Mouse (Mus musculus) cerebellum, adult 8-10 months (tissue): ENCODE data around the gene Ubap1l.

ENCODE experiments used
- DNase-seq: peaks from one replicate; pipeline ENCODE4 v3.0.0; 2022

The Ubap1l gene

DNA sequence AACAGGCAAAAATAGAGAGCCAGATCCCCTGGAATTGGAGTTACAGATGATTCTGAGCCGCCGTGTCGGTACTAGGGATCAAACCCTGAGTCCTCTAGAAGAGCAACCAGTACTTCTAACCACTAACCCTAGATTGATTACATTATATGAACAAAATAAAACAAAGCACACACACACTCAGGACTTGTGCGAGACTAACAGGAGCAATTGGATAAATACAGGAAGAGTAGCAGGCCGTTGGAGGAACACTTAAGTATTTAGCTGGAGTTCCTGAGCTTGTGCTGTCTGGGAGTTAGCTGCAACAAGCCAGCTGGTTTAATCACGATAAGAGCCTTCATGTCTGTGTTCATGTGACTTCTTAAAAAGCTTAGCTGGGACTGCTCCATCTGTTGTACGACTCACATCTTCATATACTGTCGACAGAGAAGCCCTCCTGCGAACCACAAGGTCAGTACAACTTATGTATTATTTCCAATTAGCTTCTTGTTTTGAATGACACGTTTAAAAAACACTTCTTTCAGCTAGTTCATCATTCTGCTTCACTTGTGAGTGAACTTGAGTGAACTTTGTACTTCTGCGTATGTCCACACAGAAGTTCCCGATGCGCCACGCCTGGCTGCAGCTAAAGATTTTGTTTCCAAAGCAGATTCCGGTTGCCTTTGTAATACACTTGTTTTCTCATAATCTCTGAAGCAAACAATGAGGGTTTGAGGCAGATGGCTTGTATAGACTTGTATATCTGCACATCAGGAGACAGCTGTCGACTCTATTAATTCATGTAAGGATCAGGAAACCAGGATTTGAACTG is at the start of gene Ubap1l:
Ubap1l (plus strand) TSS at position 401 of the 808 bp plus-strand sequence.
- no peak for DNase-seq

DNA sequence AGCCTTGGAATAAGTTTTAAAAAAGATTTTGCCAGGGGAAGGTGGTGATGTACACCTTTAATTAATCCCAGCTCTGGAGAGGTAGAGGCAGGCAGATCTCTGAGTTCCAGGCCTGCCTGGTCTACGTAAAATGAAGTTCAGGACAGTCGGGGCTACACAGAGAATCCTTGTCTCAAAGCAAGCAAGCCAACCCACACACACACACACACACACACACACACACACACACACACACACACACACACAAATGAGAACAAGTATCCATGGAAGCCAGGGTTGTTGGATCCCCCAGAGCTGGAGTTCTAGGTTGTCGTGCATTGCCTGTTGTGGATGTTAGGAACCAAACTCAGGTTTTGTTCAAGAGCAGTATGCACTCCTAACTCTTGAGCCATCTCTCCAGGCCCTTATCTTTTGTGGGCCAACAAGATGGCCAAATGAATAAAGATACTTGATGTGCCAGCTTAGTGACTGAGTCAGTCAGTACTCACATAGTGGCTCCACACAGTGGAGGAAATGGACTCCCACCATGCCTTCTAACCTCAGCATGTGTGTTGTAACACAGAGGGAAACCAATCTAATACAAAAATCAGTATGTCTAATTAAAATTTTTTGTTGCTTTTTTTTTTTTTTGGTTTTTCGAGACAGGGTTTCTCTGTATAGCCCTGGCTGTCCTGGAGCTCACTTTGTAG is 48.0 kb upstream of the Ubap1l start:
- DNase-seq, result no peak

DNA sequence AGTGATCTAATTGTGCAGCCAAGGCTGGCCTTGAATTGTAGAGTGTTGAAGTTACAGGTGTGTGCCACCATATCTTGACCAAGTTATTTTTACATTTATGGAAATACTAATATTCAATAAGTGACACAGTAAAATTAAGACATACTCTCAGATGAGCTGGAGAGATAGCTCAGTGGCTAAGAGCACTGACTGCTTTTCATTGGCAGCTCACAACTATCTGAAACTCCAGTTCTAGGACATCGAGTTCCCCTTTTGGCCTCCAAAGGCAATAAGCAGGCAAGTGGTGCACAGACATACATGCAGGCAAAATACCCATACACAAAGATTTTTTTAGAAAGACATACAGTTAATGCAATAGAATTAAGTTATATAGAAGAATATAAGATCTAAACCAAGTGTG is 47.0 kb upstream of the Ubap1l start:
- DNase-seq, result no peak

DNA sequence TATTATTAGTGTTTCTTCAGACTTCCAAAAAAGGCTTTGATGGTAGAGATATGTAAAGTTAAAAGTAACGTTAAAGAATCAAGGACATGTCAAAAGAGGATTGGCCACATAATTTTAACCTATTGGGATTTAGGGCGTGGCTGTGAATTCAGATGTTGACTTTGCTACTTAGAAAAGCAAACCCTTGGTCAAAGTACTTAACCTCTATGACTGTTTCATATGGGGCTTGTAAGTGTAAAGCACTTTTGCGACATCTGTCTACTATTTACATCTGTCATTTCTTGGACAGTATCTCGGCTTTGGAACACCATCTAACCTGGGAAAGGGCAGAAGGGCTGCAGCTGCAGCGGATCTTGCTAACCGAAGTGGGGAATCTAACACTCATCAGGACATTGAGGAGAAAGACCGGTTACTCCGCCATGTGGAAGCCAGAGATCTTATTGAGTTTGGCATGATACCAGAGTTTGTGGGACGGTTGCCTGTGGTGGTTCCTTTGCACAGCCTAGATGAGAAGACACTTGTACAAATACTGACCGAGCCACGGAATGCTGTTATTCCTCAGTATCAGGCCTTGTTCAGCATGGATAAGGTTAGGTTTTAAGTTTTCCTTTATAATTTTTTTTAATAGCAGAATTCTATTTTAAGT is 38.5 kb upstream of the Ubap1l start:
- DNase-seq, result no peak

DNA sequence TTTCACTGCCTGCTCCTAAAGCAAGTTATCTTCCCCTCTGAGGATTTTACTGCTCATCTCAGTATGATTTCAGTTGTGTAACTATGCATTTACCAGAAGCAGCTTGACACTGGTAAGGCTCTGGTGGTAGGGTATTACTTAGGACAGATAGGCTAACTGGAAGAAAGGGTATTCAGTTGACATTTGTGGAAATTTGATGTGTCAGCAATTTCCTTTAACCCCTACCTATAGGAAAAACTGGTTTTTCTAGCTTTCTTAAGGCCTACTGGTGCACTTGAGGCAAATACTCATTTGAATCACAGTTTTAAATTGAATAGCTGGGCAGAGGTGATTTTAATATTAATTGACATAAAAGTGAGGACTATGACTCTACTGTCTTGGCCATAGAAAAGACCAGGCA is 34.9 kb upstream of the Ubap1l start:
- DNase-seq, result no peak

DNA sequence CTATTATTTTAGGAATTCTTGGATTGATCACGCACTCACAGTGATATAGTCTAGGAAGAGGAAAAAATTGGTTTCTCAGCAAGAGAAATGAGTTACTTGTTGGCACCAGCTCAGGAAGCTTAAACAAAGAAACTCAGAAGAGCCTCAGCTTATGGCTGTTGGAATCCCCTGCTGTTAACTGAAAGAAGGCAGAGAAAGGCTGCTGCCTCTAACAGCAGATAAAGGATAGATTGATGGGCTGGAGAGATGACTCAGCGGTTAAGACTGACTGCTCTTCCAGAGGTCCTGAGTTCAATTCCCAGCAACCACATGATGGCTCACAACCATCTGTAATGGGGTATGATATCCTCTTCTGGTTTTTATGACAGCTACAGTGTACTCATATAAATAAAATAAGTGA is 33.5 kb upstream of the Ubap1l start:
- no peak for DNase-seq

DNA sequence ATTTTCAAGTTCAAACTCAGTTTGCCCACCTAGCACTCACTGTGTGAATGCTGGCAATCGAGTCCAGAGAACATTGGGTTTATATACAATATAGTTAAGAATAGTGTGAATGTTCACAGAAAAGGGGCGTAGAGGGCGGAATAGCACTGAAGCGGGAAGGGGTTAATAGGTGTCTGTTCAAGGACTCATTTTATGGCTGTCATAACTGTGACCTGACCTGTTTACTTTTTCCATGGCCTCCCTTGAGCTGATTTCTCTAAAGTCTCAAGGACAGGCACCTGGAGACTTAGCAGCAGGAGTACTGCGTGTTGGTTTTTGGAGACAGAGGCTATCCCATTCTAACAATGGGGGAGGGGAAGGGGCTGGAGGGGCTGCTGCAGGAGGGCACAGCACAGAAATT is 26.9 kb upstream of the Ubap1l start:
- DNase-seq, result no peak

DNA sequence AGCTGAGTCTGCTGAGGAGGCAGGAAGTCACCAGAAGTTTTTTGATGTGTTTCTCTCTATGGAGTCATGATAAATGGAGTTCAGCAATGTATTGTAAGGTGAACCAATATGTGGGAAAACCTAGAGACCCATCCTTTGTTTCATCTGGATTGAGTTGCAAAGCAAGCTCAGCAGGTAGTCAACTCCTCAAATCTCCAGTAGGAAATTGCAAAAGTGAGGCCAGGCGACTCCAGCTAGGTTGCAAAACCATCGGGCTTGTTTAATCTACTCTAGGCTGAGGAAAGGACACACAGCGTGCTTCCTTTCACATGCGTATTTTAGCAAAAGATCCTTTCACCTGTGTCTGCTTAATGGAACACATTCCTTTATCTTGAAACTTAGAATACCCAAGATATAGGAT is 21.7 kb upstream of the Ubap1l start:
- DNase-seq, result no peak

DNA sequence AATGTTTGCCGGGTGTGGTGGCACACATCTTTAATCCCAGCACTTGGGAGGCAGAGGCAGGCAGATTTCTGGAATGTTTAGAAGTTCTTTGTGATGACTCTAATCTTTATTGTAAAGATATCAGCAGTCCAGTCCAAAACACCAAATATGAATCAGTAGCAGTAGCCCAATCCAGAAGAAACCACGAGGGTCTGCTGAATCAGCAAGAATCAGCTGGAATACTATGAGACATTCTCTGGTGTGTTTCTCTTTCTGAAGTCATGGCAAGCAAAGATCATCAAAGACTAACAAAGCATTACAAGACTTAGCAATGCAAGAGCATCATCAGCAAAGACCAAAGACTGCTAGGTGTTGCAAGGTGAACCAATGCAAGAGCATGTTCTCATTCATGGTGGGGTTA is 20.4 kb upstream of the Ubap1l start:
- no peak for DNase-seq

DNA sequence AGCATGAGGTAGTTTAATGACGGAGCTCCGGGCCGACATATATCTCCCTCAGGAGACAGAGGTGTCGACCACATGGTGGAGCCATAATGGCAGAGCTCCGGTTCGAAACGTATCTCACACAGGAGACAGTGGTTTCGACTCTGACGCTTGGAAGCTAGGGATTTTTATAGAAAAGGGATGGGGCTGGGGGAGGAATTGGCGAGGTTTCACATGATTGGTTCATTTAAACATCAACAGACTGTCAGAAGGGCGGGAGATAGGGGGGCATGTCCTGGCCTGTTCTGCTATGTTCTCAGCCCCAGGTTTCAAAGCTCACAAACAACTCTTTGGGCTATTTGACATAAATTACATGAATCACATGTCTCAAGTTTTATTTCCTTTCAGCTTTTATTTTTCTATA is 15.4 kb upstream of the Ubap1l start:
- DNase-seq, result peak; percentile 13

DNA sequence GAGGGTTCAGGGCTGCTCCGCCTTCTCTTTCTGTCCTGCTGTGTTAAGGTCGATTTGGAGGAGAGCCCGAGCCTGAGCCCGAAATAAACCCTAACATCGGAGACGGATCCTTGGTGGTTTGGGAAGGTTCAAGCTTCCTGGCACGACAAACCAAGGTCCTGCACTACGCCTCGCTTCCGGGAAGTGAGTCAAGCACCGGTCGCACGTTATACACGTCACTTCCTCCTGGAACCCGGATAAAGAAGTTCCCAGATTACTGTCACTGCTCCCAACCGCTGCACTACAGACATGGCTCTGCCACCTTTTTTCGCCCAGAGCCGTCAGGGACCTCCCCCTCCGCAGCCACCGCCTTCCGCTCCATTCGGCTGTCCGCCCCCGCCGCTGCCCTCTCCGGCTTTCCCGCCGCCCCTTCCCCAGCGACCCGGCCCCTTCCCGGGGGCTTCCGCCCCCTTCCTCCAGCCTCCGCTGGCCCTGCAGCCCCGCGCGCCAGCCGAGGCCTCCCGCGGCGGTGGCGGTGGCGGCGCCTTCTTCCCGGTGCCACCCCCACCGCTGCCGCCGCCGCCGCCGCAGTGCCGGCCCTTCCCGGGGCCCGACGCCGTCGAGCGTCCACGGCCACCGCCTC is 14.9 kb upstream of the Ubap1l start, which contains the start of gene Pdcd7:
Pdcd7 (plus strand) TSS at position 251 of the 622 bp plus-strand sequence.
- DNase-seq, result peak; percentile 94

DNA sequence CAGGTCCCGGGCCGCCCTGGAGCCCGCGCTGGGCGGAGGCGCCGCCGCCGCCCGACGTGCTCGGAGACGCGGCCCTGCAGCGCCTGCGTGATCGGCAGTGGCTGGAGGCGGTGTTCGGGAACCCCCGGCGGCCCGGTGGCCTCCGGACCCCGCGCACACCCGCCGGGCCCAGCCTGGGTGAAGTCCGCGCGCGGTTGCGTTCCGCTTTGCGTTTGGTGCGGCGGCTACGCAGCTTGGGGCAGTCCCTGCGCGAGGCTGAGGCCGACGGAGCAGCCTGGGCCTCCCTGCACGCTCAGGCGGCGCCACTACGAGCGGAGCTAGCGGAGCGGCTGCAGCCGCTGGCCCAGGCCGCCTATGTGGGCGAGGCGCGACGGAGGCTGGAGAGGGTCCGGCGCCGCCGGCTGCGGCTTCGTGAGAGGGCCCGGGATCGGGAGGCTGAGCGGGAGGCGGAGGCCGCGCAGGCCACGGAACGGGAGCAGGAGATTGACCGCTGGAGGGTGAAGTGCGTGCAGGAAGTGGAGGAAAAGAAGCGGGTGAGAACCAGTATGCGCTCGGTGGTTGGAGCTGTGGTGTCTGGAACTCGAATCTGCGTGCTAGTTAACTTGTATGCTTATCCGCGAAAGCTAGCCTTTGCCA is 14.2 kb upstream of the Ubap1l start:
- peak; percentile 37 for DNase-seq

DNA sequence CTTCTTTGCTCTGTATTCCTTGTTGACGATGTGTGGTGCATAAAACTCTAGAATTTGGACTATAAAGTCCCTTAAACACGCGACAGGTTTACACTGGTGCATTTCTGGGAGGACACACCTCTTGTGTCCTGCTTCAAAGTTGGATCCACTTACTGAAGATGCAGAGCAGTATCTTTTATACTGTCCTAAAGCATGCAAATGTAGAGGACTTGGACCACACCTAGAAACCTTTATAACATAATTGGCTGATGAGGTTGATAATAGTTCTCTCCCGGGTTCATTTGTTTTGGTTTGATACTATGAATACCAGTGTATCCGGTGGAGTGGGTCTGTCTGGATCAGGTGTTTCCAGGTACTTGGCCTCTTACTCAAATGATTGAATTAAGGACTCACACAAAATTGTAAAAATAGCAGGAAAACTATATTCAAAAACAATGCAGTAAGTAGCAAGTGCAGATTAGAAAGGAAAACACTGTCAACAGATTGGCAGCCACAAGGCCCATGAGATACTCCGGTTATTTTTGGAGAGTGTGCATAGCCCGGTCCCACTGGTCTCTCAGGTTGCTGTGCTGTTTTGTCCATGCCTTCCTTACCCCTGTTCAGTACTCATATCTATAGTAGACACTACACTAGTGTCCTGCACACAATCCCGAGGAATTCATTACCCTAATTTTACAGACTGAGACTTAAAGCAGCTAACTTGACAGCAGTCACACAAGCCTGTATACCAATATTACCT is 13.6 kb upstream of the Ubap1l start:
- no peak for DNase-seq

DNA sequence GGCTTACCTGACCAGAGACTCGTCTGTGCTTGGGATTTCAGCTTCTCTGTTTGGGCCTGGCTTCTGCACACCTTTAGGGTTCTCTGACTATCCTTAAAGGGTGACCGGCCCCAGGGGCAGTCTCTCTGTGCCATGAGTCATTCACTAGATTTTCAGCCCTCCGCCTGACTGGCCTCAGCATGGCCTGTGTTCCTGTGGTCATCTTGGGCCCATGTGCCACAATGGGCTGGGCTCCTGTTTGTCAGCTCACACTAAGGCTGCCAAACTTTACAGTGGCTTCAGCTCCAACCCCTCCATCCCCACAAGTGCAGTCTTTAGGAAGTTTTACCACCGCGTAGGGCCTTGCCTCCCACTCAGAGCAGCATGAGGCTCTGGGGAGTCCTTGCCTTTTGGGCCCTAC is 7.6 kb upstream of the Ubap1l start:
- DNase-seq, result no peak

DNA sequence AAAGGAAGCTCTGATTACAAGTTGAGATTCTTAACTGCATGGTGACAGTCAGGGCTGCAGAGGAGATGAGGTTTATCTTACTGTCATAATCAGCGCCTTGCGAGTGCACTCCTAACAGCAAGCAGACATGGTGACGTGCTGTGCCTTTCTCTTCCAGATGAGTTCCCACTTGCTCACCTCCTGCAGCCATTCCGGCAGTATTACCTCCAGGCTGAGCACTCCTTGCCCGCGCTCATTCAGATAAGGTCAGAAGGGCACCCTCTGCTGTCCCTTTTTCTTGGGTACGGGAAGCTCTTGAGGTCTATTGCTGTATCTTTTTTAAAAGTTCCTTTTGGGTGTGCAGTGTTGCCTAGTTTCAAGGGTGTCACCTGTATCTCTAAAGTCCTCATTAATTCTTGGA is 4.3 kb upstream of the Ubap1l start:
- no peak for DNase-seq

DNA sequence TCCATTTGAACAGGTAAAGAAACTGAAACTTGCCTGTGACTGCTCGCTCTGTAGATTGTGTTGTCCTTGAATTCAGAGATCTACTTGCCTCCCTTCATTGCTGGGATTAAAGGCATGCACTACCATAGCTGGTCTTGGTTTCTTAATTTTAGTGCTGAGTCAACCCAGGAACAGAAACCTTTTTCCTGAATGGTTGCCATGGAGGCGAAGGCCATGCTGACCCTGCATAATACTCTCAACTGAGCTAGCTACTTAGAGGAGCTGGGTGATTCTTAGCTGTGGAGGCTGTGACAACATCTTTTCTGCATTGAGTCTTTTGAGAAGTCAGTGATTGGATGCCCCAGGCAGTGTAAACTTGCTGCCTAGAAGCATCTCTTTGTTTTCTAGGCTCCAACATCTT is 3.9 kb upstream of the Ubap1l start:
- DNase-seq, result no peak

DNA sequence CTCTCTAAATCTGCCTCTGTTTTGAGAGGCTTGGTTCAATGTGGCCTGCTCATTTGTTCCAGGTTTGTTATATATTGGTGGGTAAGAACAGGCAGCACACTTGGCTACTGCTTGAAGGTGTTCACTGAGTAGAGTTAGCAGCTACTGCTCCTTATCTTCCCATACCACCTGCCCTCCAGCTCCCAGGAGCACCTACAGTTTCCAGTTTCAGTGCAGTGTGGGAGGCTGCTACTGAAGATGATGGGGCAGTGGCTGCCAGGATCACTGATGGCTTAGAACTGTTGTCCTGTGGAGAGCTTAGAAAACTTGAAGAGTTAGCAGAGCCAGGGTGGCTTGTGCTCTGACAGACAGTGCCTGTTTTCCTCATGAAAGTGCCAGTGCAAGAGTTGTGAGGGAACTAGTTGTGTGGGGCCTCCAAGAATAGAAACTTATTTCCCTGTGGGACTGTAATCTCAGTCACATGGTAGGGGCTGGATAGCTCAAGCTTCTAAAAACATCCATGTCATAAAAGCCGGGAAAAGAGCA is 1.8 kb upstream of the Ubap1l start:
- no peak for DNase-seq

DNA sequence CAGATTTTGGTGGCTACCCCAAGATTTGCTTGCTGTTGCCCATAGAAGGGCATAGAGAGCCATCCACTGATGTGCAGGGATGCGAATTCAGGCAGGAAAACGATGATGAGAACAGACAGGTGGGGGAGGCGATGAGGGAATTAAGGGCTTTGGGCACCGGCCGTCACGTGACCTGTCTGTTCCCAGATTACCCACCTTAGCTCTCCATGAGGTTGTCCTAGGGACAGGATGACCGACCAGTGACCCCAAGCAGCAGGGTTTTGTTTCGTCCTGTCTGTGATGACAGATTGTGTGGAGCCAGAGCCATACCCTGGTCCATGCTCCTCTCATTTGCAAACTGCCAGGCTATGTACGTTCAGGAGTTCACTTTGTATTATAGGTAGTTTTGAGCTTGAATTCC is 2.8 kb downstream of the Ubap1l start:
- DNase-seq, result no peak

DNA sequence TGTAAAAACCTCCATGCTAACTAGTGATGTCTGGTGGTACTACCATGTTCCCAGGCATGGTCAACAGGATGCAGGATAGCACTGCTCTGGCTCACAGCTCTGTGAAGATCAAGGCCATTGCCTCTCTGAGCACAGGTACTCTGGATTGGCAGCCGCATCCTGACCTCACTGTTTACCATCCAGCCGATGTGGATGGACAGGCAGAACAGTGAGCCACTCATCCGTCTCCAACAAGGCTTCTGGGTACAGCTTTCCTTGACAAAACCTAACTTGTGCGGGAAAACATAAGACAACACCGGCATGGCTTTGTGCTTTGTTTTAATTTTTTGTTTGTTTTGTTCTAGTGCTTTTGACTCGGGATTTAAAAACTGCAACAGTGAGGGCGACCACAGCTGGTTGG is 4.9 kb downstream of the Ubap1l start:
- DNase-seq, result no peak

DNA sequence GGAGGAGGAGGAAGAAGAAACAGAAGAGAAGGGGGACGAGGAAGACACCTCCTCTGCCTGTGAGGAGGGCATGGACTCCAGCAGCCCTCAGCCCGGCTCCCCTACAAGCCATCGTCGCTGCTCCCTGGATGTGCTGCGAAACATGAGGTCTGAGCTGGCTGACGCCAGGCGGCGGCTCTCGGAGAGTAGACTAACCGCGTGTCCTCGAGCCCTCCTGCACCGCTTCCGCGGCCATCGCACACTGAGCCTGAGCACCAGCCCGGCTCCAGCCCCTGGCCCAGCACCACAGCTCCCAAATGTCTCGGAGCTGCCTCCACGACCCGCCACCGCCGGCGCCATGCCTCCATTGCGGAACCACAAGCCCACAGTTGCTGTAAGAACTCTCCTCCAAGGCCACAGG is 10.9 kb downstream of the Ubap1l start:
- DNase-seq, result no peak

DNA sequence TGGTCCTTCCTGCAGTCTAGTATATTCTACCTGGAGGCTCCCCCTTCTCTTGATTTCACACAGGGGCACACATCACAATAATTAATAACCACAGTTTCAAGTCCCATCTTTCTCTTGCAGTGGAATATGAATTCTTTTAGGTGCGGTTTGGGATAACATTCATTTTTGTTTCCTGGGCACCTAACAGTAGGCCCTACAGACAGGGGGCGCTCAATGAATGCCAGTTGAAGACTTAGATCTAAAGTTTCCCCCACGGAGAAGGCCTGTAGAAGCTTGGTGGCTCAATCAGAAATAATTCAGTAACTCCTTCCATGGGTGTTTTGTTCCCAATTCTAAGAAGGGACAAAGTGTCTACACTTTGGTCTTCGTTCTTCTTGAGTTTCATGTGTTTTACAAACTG is 11.6 kb downstream of the Ubap1l start:
- DNase-seq, result peak; percentile 12
